Mouse (Mus musculus): ENCODE results near the gene Dscam.

DNA sequence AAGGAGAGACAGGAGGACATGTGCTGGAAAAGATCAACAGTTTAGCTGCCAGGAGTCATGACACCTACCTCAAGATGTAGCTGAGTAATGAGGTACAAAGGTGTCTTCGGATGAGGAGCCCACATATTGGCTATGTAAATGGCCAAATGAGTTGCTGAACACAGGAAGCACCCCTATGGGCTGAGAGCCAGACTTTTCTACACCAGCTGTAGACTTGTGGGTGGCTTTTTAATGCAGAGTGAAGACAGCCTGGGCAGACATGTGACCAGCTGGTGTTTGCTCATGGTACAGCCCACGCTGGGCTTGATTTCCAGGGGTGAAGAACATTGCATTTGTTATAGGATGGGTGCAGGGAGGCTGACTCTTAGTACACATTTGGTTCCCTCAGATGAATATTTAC is 43.3 kb downstream of the Dscam start:
- no peak for TF ChIP-seq CTCF (IDR thresholded peaks at IDR 0.05; ENCODE audit: low read depth, low read length)
- TF ChIP-seq POLR2A (IDR thresholded peaks at IDR 0.05; ENCODE audit: insufficient read depth, low read length) = no peak
